Mouse (Mus musculus): ENCODE results near the gene Rpa2.

DNA sequence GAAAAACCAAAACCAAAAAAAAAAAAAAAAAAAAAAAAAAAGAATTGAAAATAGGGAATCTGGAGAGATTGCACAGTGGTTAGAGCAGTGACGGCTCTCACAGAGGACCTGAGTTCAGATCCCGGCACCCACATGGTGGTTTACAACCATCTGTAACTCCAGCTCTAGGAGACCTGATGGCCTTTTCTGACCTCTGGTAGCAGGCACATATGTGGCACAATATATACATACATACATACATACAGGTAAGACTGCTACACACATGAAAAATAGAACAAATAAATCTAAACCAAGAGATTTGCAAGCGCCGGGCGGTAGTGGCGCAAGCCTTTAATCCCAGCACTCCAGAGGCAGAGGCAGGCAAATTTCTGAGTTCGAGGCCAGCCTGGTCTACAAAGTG, 35.7 kb downstream of the Rpa2 start:
- TF ChIP-seq CTCF (IDR thresholded peaks at IDR 0.05; ENCODE audit: low read depth) (no peak), EP300 (optimal IDR thresholded peaks at IDR 0.05) (no peak)

Data from stomach, postnatal 0 days (tissue).